Mouse (Mus musculus) liver, embryonic 14.5 days (tissue): ENCODE results near the gene Ciao2b. TPM values are rescaled to one million over a fixed set of nuclear protein-coding genes. Genes with fewer than 3 reads are reported as not detected.

Experiments used
- ATAC-seq: fragments of 200-750 bp; cut with Nextera tagmentation; 2 replicates; pipeline ENCODE4 v1.8.0; 2017; ENCODE audit warnings: moderate number of reproducible peaks, mild to moderate bottlenecking, moderate library complexity; ENCODE audit not compliant: insufficient read depth
- DNase-seq, 3 experiments: peaks; one replicate each; pipeline ENCODE4 v3.0.0-alpha.2; 2012 to 2013; ENCODE audit warnings: low read depth in 3 of 3, low spot score in 3 of 3
- H3K27ac ChIP-seq: fragments of 300-500 bp; sonication (generic); 2 replicates; pipeline ENCODE4 v1.5.1; 2014; ENCODE audit warnings: moderate library complexity, mild to moderate bottlenecking, control low read depth, inconsistent platforms
- H3K27me3 ChIP-seq: fragments of 300-500 bp; sonication (generic); 2 replicates; pipeline ENCODE4 v1.6.1; 2014; ENCODE audit warnings: mild to moderate bottlenecking, low read length, moderate library complexity; ENCODE audit not compliant: control insufficient read depth, insufficient read depth
- H3K36me3 ChIP-seq: fragments of 300-500 bp; sonication (generic); replicated peaks from 2 replicates; pipeline ENCODE4 v1.6.1; 2014; ENCODE audit warnings: low read depth; ENCODE audit not compliant: control insufficient read depth, insufficient read depth
- H3K4me1 ChIP-seq, 2 experiments: fragments of 200-500 bp in 1 of 2; fragments of 300-500 bp in 1 of 2; sonication (generic) in 1 of 2; replicated peaks; 2 replicates each; pipeline ENCODE4 v1.6.1; 2012 to 2014; ENCODE audit warnings: antibody characterized with exemption in 1 of 2, inconsistent platforms in 1 of 2, low read length in 1 of 2; ENCODE audit not compliant: control insufficient read depth in 2 of 2, insufficient read depth in 2 of 2
- H3K4me2 ChIP-seq: fragments of 300-500 bp; sonication (generic); 2 replicates; pipeline ENCODE4 v1.6.1; 2014; ENCODE audit warnings: low read depth, mild to moderate bottlenecking, control low read depth, moderate library complexity
- H3K4me3 ChIP-seq, 2 experiments: fragments of 200-500 bp in 1 of 2; fragments of 300-500 bp in 1 of 2; sonication (generic) in 1 of 2; 2 replicates each; pipeline ENCODE4 v1.5.1; 2012 to 2014; ENCODE audit warnings: low read depth in 2 of 2, low read length in 2 of 2, mild to moderate bottlenecking in 2 of 2, control low read depth in 1 of 2, inconsistent platforms in 1 of 2, moderate library complexity in 1 of 2; ENCODE audit not compliant: insufficient read depth in 1 of 2
- H3K9ac ChIP-seq: fragments of 300-500 bp; sonication (generic); replicated peaks from 2 replicates; pipeline ENCODE4 v1.6.1; 2014; ENCODE audit warnings: mild to moderate bottlenecking, control low read depth, moderate library complexity
- H3K9me3 ChIP-seq: fragments of 300-500 bp; sonication (generic); 2 replicates; pipeline ENCODE4 v1.6.1; 2016; ENCODE audit warnings: low read length, mixed read lengths; ENCODE audit not compliant: control insufficient read depth
- CTCF ChIP-seq: IDR thresholded peaks from 2 replicates; pipeline ENCODE4 v1.5.1; 2016; ENCODE audit warnings: antibody characterized with exemption, low read depth, control low read depth
- EP300 ChIP-seq: IDR thresholded peaks from 2 replicates; pipeline ENCODE4 v1.6.1; 2016; ENCODE audit warnings: antibody characterized with exemption, low read depth
- WGBS: fragments of 180-500 bp; shearing (Covaris S2); extraction: QIAGEN DNeasy Blood & Tissue Kit; methylation state at CpG from one replicate; pipeline ENCODE4 v1.1.7; 2014; ENCODE audit not compliant: insufficient replicate concordance; 5-methylcytosine and 5-hydroxymethylcytosine counted together
- polyA plus RNA-seq, 2 experiments: library from polyadenylated mRNA; depleted of rRNA in 1 of 2; stranded (reverse) in 1 of 2; unstranded in 1 of 2; fragments of >200 nt; fragmentation: Nextera tagmentation in 1 of 2; extraction: Ambion mirVana in 1 of 2; gene quantifications; 2 replicates each; pipeline versions ENCODE4 v1.2.1 to v1.2.3; 2012 to 2014

The Ciao2b gene
- polyA plus RNA-seq, 2 experiments, result 33.2 to 50.3 TPM

DNA sequence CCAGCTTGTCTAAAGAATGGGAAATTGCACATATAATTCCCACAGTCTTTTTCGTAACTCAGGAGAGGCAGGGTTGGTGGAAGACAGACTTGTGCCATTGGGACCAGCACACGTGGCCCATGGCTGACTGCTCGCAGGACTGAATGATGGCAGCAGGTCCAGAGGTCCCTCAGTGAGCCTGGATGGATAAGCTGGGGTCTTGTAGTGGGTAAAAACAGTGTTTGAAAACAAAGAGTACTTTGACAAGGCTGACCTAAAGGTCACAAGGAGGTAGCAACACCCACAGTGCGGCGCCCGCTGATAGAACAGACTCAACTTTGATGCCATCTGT lies 524 bp upstream of the Ciao2b start:
- H3K27ac ChIP-seq, result no peak overlapping the region
- peak overlapping the region; percentile 80 for H3K9ac ChIP-seq
- no peak for TF ChIP-seq CTCF
- H3K4me2 ChIP-seq, result peak overlapping the region; percentile 96
- no peak for ATAC-seq
- peaks cover 10% of the 10 kb centered on the region for H3K36me3 ChIP-seq
- H3K4me3 ChIP-seq, result peak overlapping the region; percentile 85 to 91
- peaks cover 10 to 16% of the 10 kb centered on the region in 2 experiments for H3K4me1 ChIP-seq
- WGBS, result 78% methylated on average over 6 of the region's 6 CpGs
- no peak for DNase-seq
- no peaks in the 10 kb centered on the region for H3K9me3 ChIP-seq
- no peaks in the 10 kb centered on the region for H3K27me3 ChIP-seq

DNA sequence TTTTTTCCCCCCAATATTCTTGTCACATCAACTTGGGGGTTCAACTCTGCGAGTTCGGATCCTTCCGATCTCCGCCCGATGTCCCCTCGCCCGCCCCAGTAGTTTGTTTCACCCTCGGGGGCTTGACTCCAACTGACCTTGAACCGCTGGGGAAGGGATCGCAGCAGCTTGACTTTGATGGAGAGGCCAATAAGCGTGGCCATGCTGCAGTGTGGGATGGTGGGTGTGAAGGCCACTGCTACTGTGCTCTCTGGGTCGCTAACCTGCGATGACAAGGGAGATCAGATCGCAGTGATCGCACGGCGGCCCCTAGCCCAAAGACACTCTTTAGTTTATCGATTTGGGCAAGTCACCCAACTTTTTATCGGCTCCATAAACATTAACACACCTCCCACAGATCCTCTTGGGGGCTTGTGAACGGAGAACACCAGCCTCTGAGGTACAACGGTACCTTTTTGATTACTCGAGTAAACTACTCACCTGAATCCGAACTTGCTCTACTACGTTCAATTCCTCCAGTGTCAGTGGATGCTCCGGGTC lies 864 bp downstream of the Ciao2b start:
- H3K4me3 ChIP-seq, result peak overlapping the region; percentile 85 to 91
- peaks cover 10 to 16% of the 10 kb centered on the region in 2 experiments for H3K4me1 ChIP-seq
- peak overlapping the region; percentile 80 for H3K9ac ChIP-seq
- no peak for TF ChIP-seq CTCF
- TF ChIP-seq EP300, result no peak
- no peak for ATAC-seq
- no peak for DNase-seq
- no peaks in the 10 kb centered on the region for H3K9me3 ChIP-seq
- peak overlapping the region; percentile 96 for H3K4me2 ChIP-seq
- 5% methylated on average over 25 of the region's 25 CpGs for WGBS
- H3K36me3 ChIP-seq, result peaks cover 10% of the 10 kb centered on the region
- H3K27ac ChIP-seq, result no peak overlapping the region
- no peaks in the 10 kb centered on the region for H3K27me3 ChIP-seq

DNA sequence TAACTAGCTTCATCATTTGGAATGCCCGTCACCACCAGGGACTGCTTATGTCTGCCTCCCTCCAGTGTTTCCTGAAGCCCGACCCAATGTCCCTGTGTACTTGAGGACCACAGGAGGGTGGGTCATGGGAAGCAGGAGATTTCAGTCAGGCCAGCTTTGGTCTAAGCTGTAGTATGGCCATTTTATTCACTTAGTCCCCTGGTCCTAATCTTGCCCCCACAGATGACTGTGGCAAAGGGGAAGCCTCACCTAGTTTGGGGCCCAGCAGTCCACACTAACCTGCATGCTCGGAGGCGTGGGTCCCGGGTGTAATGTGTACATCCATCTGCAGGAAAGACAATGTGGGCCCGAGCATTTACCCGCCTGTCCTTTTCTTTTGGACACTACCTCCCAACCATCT lies 1.5 kb downstream of the Ciao2b start:
- peak overlapping the region; percentile 85 to 91 for H3K4me3 ChIP-seq
- DNase-seq (no peak), ATAC-seq (no peak)
- H3K9me3 ChIP-seq, result no peaks in the 10 kb centered on the region
- no peak overlapping the region for H3K27ac ChIP-seq
- H3K27me3 ChIP-seq, result no peaks in the 10 kb centered on the region
- peak overlapping the region; percentile 96 for H3K4me2 ChIP-seq
- WGBS, result 59% methylated on average over 7 of the region's 7 CpGs
- TF ChIP-seq CTCF (no peak), EP300 (no peak)
- H3K9ac ChIP-seq, result peak overlapping the region; percentile 80; the same call in 1 of the 2 replicates
- H3K4me1 ChIP-seq, result peaks cover 10 to 16% of the 10 kb centered on the region in 2 experiments
- H3K36me3 ChIP-seq, result peaks cover 10% of the 10 kb centered on the region

- Histone ChIP-seq H3K27ac (no peak overlapping the region), H3K4me1 (peaks cover 10 to 16% of the 10 kb centered on the region in 2 experiments), H3K36me3 (peaks cover 10% of the 10 kb centered on the region), H3K9ac (no peak overlapping the region), H3K9me3 (no peaks in the 10 kb centered on the region), H3K27me3 (no peaks in the 10 kb centered on the region), H3K4me3 (no peak overlapping the region), H3K4me2 (no peak overlapping the region)
- 69% methylated on average over 6 of the region's 6 CpGs for WGBS
- DNase-seq (no peak), ATAC-seq (no peak)
- no peak for TF ChIP-seq EP300
- no peak for TF ChIP-seq CTCF
These were observed 3.8 kb downstream of the Ciao2b start for GRCm38 (mm10) chr8:104638010-104638409.

DNA sequence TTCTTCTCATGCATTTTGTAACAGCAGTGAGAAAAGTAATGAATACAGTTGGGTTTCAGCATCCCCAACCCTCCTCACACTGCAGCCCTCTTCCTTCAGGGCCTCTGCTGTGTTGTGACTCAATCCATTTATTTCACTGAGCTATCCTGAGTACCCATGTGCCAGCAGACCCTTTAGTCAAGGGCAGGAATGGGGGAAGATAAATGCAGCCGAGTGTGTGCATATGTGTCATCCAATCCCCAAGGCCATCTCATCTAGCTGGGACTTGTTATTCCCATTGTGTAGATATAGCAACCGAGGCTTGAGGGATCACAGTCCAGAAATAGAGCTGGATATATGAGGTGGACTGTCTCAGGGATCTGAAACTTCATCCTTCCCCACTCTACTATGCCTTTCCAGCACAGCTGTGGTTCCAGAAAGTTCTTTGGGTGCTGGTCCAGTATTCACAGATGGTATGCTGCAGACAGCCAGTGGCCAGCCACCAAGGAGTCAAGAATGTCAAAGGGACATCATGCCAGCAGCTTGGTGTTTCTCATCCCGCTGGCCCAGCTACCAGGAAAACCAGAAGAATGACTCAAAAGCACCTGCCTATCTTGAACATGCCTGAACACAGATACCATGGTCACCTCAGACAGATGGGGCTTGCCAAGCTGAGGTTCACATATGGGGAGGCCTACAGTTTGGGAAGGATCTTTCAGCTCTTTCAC lies 6.6 kb downstream of the Ciao2b start:
- no peak for TF ChIP-seq EP300
- 63% methylated on average over 3 of the region's 3 CpGs for WGBS
- Histone ChIP-seq H3K36me3 (peaks cover 10% of the 10 kb centered on the region), H3K27ac (no peak overlapping the region), H3K27me3 (peaks cover 14% of the 10 kb centered on the region), H3K9ac (no peak overlapping the region), H3K4me3 (no peak overlapping the region), H3K4me1 (peaks cover 0 to 7% of the 10 kb centered on the region in 2 experiments), H3K4me2 (no peak overlapping the region), H3K9me3 (no peaks in the 10 kb centered on the region)
- ATAC-seq (no peak), DNase-seq (no peak)
